Mouse (Mus musculus): Measurements from ENCODE around the gene Gpr35. TPM values are rescaled to one million over a fixed set of nuclear protein-coding genes. Genes with fewer than 3 reads are reported as not detected.

Gene Gpr35
- 0.30 to 3.7 TPM (median 0.75 TPM) in 4 replicates for total RNA-seq (2023)

DNA sequence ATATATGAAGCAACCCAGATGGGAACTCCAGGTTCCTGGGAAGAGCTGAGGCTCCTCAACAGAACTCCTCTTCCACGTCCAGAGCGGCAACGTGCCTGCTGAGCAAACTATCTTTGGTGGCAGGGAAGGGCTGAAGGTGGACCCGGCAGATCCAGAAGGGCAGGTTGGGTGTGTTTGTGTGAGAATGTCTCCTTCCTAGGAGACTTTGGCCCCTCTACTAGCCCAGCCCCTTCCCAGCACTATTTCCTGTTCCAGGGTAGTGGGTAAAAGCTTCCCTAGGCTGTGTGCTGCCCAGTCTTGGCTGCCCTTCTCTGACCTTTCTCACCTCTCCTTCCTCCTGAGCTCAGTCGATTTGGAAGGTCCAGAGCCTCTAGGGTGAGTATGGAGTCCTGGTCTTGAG is at the start of gene Gpr35:
TSS of gene Gpr35 (plus strand) at position 259 of the 400 bp plus-strand sequence.

DNA sequence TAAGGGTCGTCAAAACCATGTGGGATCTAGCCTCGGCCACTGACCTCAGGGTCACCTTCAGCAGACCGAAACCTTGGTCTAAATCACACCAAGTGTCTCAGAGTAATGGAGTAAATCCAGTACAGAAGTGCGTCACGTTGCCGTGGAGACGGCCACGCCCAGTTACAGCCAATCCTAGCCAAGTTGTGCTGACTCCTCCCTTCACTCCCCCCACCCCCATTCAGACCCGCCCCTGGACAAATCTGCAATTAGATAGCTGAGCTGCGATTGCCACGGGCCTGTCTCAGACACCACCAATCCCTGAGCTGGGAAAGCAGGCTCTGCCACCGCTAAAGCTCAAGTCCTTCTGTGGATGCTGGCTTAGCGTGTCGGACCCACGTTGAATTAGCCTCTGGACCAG is 47.9 kb upstream of the Gpr35 start, which contains the start of gene Ankmy1:
TSS of gene Ankmy1 (minus strand) at position 121 of the 400 bp plus-strand sequence.

DNA sequence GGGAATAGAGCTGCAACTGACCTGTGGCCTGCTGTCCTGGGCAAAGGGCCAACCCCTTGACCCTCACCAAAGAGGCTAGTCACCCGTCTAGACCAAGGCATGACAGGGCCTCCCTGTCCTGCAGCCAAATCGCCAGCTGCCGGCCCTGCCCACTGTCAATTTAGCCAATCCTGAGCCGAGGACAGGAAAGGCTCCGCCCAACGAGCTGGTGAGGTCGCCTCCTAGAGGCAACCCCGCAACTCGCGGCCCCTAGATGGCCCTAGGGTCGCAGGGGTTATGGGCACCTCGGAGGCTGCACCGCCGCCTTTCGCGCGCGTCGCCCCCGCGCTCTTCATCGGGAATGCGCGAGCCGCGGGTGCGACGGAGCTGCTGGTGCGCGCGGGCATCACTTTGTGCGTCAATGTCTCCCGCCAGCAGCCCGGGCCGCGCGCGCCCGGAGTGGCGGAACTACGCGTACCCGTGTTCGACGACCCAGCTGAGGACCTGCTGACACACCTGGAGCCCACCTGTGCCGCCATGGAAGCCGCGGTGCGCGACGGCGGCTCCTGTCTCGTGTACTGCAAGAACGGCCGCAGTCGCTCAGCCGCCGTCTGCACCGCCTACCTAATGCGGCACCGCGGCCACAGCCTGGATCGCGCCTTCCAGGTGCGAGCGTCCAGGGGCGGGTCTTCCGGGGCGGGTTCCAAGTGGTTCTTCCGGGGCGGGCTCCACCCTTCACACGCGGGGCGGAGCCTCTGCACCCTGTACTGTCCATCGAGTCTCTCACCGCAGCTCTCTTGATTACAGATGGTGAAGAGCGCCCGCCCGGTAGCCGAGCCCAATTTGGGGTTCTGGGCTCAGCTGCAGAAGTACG is 43.7 kb upstream of the Gpr35 start, which contains the start of gene Dusp28:
TSS of gene Dusp28 (plus strand) at position 203 of the 853 bp plus-strand sequence.

DNA sequence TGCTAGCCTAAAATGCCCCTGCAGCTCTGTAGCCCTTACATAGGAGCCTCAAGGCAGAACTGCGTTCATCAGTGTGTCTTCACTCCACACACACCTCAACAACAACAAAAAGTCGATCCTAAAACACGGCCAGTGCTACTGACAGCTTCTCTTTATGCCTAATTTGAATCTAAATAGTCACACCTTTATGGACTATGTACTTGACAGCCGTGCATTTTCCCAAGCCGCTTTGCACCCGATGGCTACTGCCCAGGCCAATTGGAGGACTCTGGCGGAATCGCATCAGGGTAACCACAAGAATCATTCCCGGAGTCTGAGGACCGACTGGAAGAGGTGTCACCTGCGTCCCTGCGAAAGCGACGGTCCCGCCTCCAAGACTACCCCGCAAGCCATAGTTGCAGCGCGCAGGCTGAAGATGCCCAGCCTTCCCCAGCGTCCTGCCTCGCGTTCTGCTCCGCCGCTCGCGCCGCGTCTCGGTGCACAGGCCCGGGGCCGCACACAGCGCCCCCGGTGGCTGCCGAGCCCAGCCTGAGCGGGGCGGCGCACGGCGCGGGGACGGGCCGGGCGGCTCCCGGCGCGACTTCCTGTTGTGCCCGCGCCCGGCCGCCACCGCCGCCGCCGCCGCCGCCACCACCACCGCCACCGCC is 40.3 kb upstream of the Gpr35 start, which contains the start of gene Rnpepl1:
TSS of gene Rnpepl1 (plus strand) at position 545 of the 647 bp plus-strand sequence.

DNA sequence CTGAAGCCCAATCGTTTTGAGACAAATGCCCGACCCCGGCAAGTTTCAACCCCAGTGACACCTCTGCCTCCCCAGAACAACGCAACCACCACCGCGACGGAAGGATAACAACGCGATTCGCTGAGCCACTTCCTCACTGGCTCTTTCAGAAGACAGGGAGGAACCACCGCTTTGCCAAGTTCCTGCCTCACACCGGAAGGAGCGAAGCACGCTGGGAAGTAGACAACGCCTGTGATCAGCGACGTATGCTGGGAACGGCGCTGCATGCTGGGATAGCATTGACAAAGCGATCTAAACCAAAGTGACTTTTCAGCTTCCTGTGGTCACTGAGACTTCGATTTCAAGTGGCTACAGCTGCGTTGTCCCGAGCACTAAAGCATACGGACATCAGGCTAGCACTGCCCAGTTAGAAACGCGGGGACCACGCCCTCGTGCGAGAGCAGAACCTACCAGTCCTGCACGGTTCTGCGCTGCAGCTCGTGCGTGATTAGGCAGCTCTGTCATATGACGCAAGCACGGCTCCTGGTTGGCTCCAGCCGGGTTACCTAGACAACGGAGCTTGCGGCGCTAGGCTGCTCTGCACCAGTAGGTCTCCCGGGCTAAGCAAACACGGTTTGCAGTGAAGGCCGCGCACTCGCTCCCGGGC is 16.4 kb upstream of the Gpr35 start, which contains the start of gene Capn10:
TSS of gene Capn10 (plus strand) at position 195 of the 646 bp plus-strand sequence.

DNA sequence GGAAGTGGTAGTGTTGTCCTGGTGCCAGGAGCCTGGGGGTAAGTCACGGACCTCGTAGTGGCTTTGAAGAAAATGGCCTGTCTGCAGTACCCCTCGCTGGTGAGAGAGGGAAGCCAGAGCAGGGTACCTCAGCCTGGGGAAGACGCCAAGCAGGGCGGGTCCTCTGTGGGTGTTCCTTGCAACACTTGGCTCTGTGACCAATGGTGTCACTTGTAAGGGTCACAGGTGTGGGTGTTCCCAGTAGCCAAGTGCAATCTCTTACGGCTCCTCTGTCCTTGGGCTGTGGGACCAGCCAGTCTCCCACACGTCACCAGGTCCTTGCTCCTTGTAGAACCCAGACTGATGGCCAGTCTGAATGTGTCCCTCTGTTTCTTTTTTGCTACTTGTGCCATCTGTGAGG is 55.4 kb downstream of the Gpr35 start, which contains the start of gene Aqp12:
TSS of gene Aqp12 (plus strand) at position 274 of the 400 bp plus-strand sequence.

Other genes with a start within 250 kb of the Gpr35 start
- 0.30 TPM in 1 of 4 replicates, not detected in the others for gene Gpc1, start 119.2 kb upstream of the Gpr35 start, total RNA-seq (2023)
- gene Ankmy1, start 48.0 kb upstream of the Gpr35 start, total RNA-seq (2023): 0.60 to 1.0 TPM (median 0.84 TPM) in 4 replicates
- 3.8 to 5.5 TPM (median 4.5 TPM) in 4 replicates for gene Dusp28, start 43.9 kb upstream of the Gpr35 start, total RNA-seq (2023)
- gene Rnpepl1, start 40.1 kb upstream of the Gpr35 start, total RNA-seq (2023): 92.1 to 101 TPM (median 93.9 TPM) in 4 replicates
- 21.4 to 27.7 TPM (median 25.9 TPM) in 4 replicates for gene Capn10, start 16.5 kb upstream of the Gpr35 start, total RNA-seq (2023)
- not detected in 4 replicates for gene Aqp12, start 55.5 kb downstream of the Gpr35 start, total RNA-seq (2023)
- not detected in 4 replicates for gene Kif1a, start 151.1 kb downstream of the Gpr35 start, total RNA-seq (2023)
- gene Agxt, start 184.4 kb downstream of the Gpr35 start, total RNA-seq (2023): not detected in 4 replicates
- not detected in 4 replicates for gene 2310007B03Rik, start 210.1 kb downstream of the Gpr35 start, total RNA-seq (2023)
- not detected in 4 replicates for gene Crocc2, start 217.9 kb downstream of the Gpr35 start, total RNA-seq (2023)